Mouse (Mus musculus) gonadal fat pad, adult 2 months (tissue): ENCODE results near the gene Nudt11. TPM values are rescaled to one million over a fixed set of nuclear protein-coding genes. Genes with fewer than 3 reads are reported as not detected.
"Not testable (repeated sequence)": the region's sequence is repeated elsewhere in the genome, so short reads cannot be mapped to it uniquely, and the experiment has no call there.

Experiments used
- DNase-seq: peaks from one replicate; pipeline ENCODE4 v3.0.0-alpha.2; 2012; ENCODE audit warnings: low read depth
- polyA plus RNA-seq: library from polyadenylated mRNA; depleted of rRNA; stranded (reverse); fragments of >200 nt; gene quantifications from 2 replicates; pipeline ENCODE4 v1.2.3, GENCODE M21; 2012; rRNA removed

The Nudt11 gene
- 1.5 and 2.7 TPM in 2 replicates for polyA plus RNA-seq

GRCm38 (mm10) chrX:6047066-6047935 is at the start of gene Nudt11:
Gene Nudt11, plus strand, starts transcription at chrX:6047453.
- not testable (repeated sequence) for DNase-seq

DNA sequence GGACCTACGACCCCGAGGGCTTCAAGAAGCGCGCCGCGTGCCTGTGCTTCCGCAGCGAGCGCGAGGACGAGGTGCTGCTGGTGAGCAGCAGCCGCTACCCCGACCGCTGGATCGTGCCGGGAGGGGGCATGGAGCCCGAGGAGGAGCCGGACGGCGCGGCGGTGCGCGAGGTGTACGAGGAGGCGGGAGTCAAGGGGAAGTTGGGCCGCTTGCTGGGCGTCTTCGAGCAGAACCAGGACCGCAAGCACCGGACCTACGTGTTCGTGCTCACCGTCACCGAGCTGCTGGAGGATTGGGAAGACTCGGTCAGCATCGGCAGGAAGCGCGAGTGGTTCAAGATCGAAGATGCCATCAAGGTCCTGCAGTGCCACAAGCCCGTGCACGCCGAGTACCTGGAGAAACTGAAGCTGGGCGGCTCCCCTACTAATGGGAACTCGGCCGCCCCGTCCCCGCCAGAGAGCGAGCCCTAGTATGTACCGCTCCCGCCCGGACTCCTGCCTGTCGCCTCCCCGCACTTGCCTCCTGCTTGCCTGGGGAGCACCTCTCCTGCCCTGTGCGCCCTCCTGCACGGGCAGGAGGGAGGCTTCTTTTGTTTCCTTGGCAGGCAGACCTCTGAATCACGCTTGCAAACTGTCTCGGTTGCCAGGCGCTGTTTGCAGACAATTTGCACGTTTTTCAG is 822 bp downstream of the Nudt11 start:
- not testable (repeated sequence) for DNase-seq

- DNase-seq: no peak
These were observed 14.3 kb downstream of the Nudt11 start for GRCm38 (mm10) chrX:6061563-6061962.

GRCm38 (mm10) chrX:6082954-6083680 is 35.9 kb downstream of the Nudt11 start, which contains the start of gene AU022751:
Gene AU022751, minus strand, starts transcription at chrX:6083419.
- DNase-seq: no peak

DNA sequence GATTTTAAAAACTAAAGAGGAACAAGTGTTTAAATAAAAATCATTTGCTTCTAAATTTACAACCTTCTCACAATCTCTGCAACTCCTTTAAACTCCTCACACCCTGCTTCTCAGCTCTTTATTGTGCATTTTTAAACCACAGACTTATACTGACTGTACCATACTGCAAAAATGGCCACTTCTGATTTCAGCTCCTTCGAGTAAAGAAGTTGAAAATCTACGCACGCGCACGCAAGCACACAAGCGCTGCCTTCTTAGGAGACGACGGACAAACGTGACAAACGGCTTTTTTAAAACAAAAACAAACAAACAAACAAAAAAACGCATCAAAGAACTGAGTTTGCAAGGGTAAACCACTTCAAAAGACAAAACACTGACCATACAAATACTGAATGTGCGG is 44.3 kb downstream of the Nudt11 start:
- no peak for DNase-seq

DNA sequence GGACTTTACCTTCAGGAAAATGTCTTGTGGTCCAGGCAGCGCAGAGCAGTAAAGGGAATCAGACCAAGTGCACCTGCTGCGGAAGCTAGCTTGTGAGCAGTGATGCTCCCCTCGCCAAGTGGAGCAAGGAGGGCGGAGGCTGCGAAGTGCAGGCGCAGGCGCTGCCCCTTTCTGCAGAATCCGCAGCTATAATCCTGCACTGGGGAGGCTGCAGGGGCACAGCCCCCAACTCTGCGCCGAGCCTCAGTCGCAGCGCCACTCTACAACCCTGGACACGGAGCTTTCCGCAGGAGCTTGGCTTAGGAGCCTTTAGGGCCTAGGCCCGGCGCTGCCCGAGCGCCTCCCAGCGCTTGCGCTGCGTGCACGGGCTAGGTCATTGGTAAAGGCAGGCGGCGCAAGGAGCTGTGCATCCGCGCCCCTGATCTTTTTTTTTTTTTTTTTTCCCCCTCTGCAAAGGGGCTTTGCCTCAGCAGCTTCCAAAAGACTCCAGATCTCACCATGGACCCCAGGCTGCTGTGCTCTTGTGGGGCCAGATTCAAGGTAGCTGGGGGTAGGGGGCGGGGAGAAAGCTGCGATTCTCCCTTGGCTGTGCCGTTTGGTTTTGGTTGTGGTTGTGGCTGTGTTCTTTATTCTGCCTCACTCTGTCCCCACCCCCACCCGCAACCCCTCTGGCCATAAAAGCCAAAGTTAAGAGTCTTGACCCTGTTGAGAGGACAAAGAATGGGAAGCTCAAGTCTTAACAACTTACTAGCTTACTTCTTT is 44.9 kb downstream of the Nudt11 start:
- no peak for DNase-seq

Other genes starting within 250 kb of the Nudt11 start
- gene AU022751, start 36.0 kb downstream of the Nudt11 start, polyA plus RNA-seq: 0.04 and 0.06 TPM in 2 replicates
- gene Nudt10, start 125.6 kb downstream of the Nudt11 start, polyA plus RNA-seq: 2.4 and 3.7 TPM in 2 replicates